Mouse (Mus musculus) liver, embryonic 11.5 days (tissue): ENCODE data around the gene Arhgef19. TPM values are rescaled to one million over a fixed set of nuclear protein-coding genes. Genes with fewer than 3 reads are reported as not detected.
A peak's percentile ranks its signal among the peaks of the same experiment; 100 is the strongest.

Experiments
- ATAC-seq: fragments of 200-750 bp; cut with Nextera tagmentation; replicated peaks from 2 replicates; pipeline ENCODE4 v1.8.0; 2017; ENCODE audit warnings: moderate number of reproducible peaks, mild to moderate bottlenecking, moderate TSS enrichment, moderate library complexity; ENCODE audit not compliant: low FRiP score
- DNase-seq: peaks from one replicate; pipeline ENCODE4 v3.0.0-alpha.2; 2017; ENCODE audit warnings: low spot score
- H3K27ac ChIP-seq: fragments of 300-500 bp; sonication (generic); 2 replicates; pipeline ENCODE4 v1.5.1; 2014; ENCODE audit warnings: mild to moderate bottlenecking, low read depth, low read length, control low read depth
- H3K27me3 ChIP-seq: fragments of 300-500 bp; sonication (generic); replicated peaks from 2 replicates; pipeline ENCODE4 v1.6.1; 2014; ENCODE audit warnings: low read length, mixed read lengths; ENCODE audit not compliant: control insufficient read depth, insufficient read depth
- H3K36me3 ChIP-seq: fragments of 300-500 bp; sonication (generic); 2 replicates; pipeline ENCODE4 v1.6.1; 2014; ENCODE audit warnings: mild to moderate bottlenecking, low read length, moderate library complexity, mixed read lengths; ENCODE audit not compliant: control insufficient read depth, insufficient read depth
- H3K4me1 ChIP-seq: fragments of 300-500 bp; sonication (generic); replicated peaks from 2 replicates; pipeline ENCODE4 v1.6.1; 2014; ENCODE audit warnings: low read length, mixed read lengths; ENCODE audit not compliant: control insufficient read depth, insufficient read depth
- H3K4me2 ChIP-seq: fragments of 300-500 bp; sonication (generic); 2 replicates; pipeline ENCODE4 v1.6.1; 2014; ENCODE audit warnings: mild to moderate bottlenecking, control low read depth, moderate library complexity
- H3K4me3 ChIP-seq: fragments of 300-500 bp; sonication (generic); 2 replicates; pipeline ENCODE4 v1.5.1; 2014; ENCODE audit warnings: low read depth, low read length, control low read depth
- H3K9ac ChIP-seq: fragments of 300-500 bp; sonication (generic); 2 replicates; pipeline ENCODE4 v1.6.1; 2014; ENCODE audit warnings: low read depth, low read length, control low read depth
- H3K9me3 ChIP-seq: fragments of 300-500 bp; sonication (generic); 2 replicates; pipeline ENCODE4 v1.6.1; 2016; ENCODE audit warnings: low read length, inconsistent platforms, mixed read lengths; ENCODE audit not compliant: control insufficient read depth
- WGBS: fragments of 180-500 bp; shearing (Covaris S2); extraction: QIAGEN DNeasy Blood & Tissue Kit; methylation state at CpG from one replicate; pipeline ENCODE4 v1.1.7; 2014; 5-methylcytosine and 5-hydroxymethylcytosine counted together
- polyA plus RNA-seq: library from polyadenylated mRNA; unstranded; fragments of >200 nt; fragmentation: Nextera tagmentation; extraction: Ambion mirVana; gene quantifications from 2 replicates; pipeline ENCODE4 v1.2.1, GENCODE M21; 2014

Arhgef19 gene
- polyA plus RNA-seq, 1 experiment from 2014 or later: 2.3 TPM

GRCm38 (mm10) chr4:141221848-141222247, 17.5 kb upstream of the Arhgef19 start:
- H3K9ac ChIP-seq: no peak overlapping the region
- DNase-seq: no peak
- H3K27me3 ChIP-seq: no peaks in the 10 kb centered on the region
- no peaks in the 10 kb centered on the region; the same call in 1 of the 2 replicates for H3K4me1 ChIP-seq
- H3K4me2 ChIP-seq: no peak overlapping the region
- no peaks in the 10 kb centered on the region for H3K9me3 ChIP-seq
- H3K27ac ChIP-seq: no peak overlapping the region
- no peak for ATAC-seq
- no peak overlapping the region for H3K4me3 ChIP-seq
- H3K36me3 ChIP-seq: no peaks in the 10 kb centered on the region
- 71% methylated on average over 2 of the region's 2 CpGs for WGBS

DNA sequence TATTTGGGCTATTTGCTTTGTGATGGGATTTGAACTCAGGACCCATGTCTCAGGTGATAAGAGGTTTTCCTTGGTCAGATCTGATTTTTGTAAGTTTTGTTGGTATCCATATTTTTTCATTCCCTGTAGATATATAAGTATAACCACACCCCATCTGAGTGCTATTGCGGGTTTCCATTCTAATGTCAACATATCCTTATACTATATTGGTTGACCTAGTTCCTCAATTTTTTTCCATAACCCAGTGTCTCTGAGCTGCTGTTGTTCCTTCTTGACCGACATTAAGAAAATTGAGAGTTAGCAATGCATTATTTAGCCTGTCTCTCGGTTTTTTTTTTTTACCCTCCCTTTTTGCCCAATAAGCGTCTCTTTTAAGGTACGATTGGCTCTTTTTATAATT, 16.5 kb upstream of the Arhgef19 start:
- Histone ChIP-seq H3K4me3 (no peak overlapping the region), H3K4me1 (no peaks in the 10 kb centered on the region; the same call in 1 of the 2 replicates), H3K36me3 (no peaks in the 10 kb centered on the region), H3K9me3 (no peaks in the 10 kb centered on the region), H3K27ac (no peak overlapping the region), H3K9ac (no peak overlapping the region), H3K27me3 (no peaks in the 10 kb centered on the region), H3K4me2 (no peak overlapping the region)
- no peak for DNase-seq
- WGBS: 89% methylated on average over 5 of the region's 5 CpGs
- no peak for ATAC-seq

DNA sequence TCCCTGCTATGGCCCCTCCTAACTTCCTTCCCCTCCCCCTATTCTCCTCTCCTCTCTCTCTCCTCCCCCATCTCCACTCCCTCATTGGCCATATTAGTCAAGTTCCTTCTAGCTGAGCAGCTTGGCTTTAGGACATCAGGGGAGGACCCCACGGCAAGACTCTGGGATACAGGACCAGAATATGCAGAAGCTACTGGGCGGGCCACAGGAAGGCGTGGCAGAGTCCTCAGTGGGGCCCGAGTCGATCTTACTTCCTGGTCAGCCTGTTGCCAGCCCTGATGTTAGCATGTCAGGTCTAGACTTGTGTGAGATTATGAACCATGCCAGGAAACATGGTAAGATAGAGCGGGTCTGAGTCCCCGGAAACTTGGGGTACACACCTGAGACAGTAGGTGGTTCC, 10.6 kb upstream of the Arhgef19 start:
- no peak overlapping the region for H3K27ac ChIP-seq
- no peaks in the 10 kb centered on the region for H3K36me3 ChIP-seq
- 67% methylated on average over 7 of the region's 7 CpGs for WGBS
- H3K4me3 ChIP-seq: no peak overlapping the region
- no peak overlapping the region for H3K4me2 ChIP-seq
- DNase-seq (no peak), ATAC-seq (no peak)
- H3K9ac ChIP-seq: no peak overlapping the region
- H3K4me1 ChIP-seq: no peaks in the 10 kb centered on the region
- H3K27me3 ChIP-seq: no peaks in the 10 kb centered on the region; the same call in 1 of the 2 replicates
- H3K9me3 ChIP-seq: no peaks in the 10 kb centered on the region

- Histone ChIP-seq H3K9ac (no peak overlapping the region), H3K4me3 (no peak overlapping the region), H3K4me2 (no peak overlapping the region), H3K27ac (no peak overlapping the region), H3K4me1 (peaks cover under 1% of the 10 kb centered on the region; the same call in 1 of the 2 replicates), H3K36me3 (no peaks in the 10 kb centered on the region), H3K9me3 (no peaks in the 10 kb centered on the region), H3K27me3 (peaks cover 23% of the 10 kb centered on the region)
- DNase-seq (no peak), ATAC-seq (no peak)
- WGBS: 82% methylated on average over 4 of the region's 4 CpGs
Observed at GRCm38 (mm10) chr4:141233196-141233595, 6.1 kb upstream of the Arhgef19 start.

DNA sequence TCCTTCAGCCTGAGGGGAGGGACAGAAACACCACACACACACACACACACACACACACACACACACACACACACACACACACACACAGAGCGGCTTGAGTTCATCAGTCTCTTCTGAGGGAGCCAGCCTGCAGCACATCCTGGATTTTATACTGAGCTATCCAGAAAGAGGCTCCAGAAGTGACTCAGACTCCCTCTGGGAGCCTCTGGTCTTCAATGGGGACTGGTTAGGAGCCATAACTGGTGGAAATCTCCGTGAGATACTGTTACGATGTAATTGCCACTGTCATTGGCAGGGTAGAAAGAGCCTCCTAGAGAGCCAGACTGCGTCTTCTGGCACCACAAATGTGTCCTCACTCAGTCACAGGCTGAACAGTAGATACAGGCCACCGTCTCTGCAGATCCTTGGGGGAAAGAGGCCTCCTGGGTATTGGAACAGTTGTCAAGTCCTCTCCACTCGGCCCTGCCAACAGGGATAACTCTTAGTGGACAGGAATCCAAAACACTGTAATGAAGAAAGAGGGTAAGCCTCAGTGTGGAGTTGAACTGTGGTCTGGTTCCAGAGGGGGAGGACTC, 3.7 kb upstream of the Arhgef19 start:
- H3K36me3 ChIP-seq: no peaks in the 10 kb centered on the region
- no peak overlapping the region for H3K9ac ChIP-seq
- no peak overlapping the region for H3K4me2 ChIP-seq
- no peak overlapping the region for H3K27ac ChIP-seq
- H3K9me3 ChIP-seq: no peaks in the 10 kb centered on the region
- no peak for DNase-seq
- 66% methylated on average over 6 of the region's 6 CpGs for WGBS
- no peak overlapping the region for H3K4me3 ChIP-seq
- no peak for ATAC-seq
- H3K27me3 ChIP-seq: peaks cover 47% of the 10 kb centered on the region
- H3K4me1 ChIP-seq: peaks cover 17% of the 10 kb centered on the region

DNA sequence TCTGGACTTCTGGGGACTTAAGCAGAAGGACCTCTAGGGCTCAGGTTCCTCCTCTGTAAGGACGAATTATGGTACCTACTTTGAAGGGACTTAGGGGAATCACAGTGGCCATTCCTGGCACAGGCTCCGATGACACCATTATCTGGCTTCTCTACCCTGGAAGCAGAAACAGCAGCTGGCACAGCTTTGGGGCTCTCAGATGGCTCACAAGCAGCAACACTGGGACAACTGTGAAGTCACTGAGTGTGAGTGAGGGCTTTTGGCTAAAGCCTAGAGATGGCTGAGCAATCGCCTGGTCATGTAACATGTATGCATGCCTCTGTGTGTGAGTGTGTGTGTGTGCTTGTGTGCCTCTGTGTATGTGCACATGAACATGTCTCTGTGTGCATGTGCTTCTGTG, 2.4 kb upstream of the Arhgef19 start:
- Histone ChIP-seq H3K9me3 (no peaks in the 10 kb centered on the region), H3K4me3 (no peak overlapping the region), H3K4me2 (no peak overlapping the region), H3K4me1 (peaks cover 20% of the 10 kb centered on the region), H3K9ac (no peak overlapping the region), H3K27ac (no peak overlapping the region), H3K27me3 (peaks cover 59% of the 10 kb centered on the region), H3K36me3 (no peaks in the 10 kb centered on the region)
- DNase-seq (no peak), ATAC-seq (no peak)
- 68% methylated on average over 3 of the region's 3 CpGs for WGBS

DNA sequence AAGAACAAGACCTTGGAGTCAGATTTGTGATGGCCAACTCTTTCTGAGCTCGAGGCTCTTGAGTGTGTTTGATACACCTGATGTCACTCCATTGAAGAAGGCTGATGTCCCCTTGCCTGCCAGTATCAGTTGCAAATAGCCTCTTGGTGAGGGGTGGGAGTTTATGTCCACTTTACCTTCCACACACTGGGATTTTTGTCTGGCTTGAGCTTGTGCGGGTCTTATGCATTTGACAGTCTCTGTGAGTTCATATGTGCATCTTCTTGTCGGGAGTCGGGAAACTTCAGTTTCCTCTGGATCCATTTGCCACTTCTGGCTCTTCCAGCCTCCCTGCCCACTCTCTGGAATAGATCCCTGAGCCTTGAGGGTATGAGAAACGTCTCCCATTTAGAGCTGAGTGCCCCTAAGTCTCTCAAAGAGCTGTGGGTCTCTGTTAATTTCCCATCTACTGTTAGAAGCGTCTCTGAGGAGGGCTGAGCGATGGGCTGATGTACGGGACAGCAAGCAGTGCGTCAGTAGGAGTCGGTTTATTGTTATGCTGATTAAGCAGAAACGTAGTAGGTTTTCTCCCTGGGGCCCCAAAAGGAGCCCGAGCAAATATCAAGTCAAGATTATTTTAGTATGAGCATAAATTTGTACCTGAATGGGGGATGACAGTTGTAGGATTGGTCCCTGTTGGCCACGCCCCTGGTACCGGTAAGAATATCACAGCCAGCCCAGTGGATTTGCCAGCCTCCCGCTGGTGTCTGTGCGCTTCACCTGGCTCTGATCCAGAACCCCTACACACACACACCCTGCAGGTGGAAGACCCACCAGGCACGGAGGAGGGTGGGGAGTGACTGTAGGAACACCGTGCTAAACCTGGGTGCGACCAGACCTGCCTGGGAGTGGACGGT, 559 bp upstream of the Arhgef19 start:
- Histone ChIP-seq H3K36me3 (no peaks in the 10 kb centered on the region), H3K9ac (peak overlapping the region; percentile 48; the same call in 1 of the 2 replicates), H3K27ac (no peak overlapping the region), H3K9me3 (no peaks in the 10 kb centered on the region), H3K27me3 (peaks cover 78% of the 10 kb centered on the region), H3K4me2 (peak overlapping the region; percentile 69), H3K4me3 (peak overlapping the region; percentile 40), H3K4me1 (peaks cover 23% of the 10 kb centered on the region)
- DNase-seq (no peak), ATAC-seq (no peak)
- WGBS: 8% methylated on average over 20 of the region's 20 CpGs

DNA sequence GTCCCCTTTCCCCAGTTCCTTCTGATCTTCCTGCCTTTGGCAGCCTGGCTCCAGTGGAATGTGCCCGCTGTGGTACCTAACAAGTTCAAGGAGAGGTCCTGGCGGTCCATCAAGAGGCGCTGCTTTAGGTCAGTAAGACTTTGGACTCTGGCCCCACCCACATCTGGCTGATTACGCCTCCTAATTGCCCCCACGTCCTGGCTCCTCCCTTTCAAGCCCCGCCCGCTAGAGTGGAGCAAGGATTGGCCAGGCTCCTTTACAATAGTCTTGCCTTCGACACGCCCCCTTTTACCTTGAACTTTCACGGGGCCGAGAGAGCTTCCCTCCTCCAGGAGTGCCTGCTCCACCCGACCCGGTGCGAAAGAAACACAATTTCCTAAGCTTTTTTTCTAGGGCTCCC, 1.3 kb downstream of the Arhgef19 start:
- peak; percentile 51 for ATAC-seq
- H3K27me3 ChIP-seq: peaks cover 95% of the 10 kb centered on the region

More for the DNA sequence above, 1.3 kb downstream of the Arhgef19 start:
- Histone ChIP-seq H3K36me3 (no peaks in the 10 kb centered on the region), H3K9me3 (no peaks in the 10 kb centered on the region), H3K27ac (no peak overlapping the region), H3K4me3 (peak overlapping the region; percentile 22), H3K4me2 (peak overlapping the region; percentile 69), H3K9ac (no peak overlapping the region), H3K4me1 (peaks cover 23% of the 10 kb centered on the region)
- WGBS: 3% methylated on average over 14 of the region's 14 CpGs
- DNase-seq: no peak
